Mouse (Mus musculus): ENCODE measurements around the gene Zfp503. TPM values are rescaled to one million over a fixed set of nuclear protein-coding genes. Genes with fewer than 3 reads are reported as not detected.
A peak's percentile ranks its signal among the peaks of the same experiment; 100 is the strongest.

Zfp503 gene
- polyA plus RNA-seq, 2 experiments = 15.3 to 45.1 TPM

GRCm38 (mm10) chr14:21982592-21983310 lies 6.7 kb downstream of the Zfp503 start:
- peaks cover 34% of the 10 kb centered on the region for H3K36me3 ChIP-seq (ENCODE audit: control insufficient read depth, insufficient read depth, low read length)
- H3K4me3 ChIP-seq (replicated peaks; ENCODE audit: low read length) = peak overlapping the region; percentile 47
- no peak for ATAC-seq (ENCODE audit: low FRiP score, low read depth)
- peak overlapping the region; percentile 84 for H3K27ac ChIP-seq (replicated peaks; ENCODE audit: low read depth, low read length)
- H3K9me3 ChIP-seq (ENCODE audit: control insufficient read depth, low read length) = no peaks in the 10 kb centered on the region
- TF ChIP-seq POLR2A (IDR thresholded peaks at IDR 0.05; ENCODE audit: borderline replicate concordance, extremely low read depth, insufficient read depth, insufficient read length) = no peak
- DNase-seq (ENCODE audit: low spot score) = no peak
- H3K4me2 ChIP-seq (replicated peaks; ENCODE audit: low read depth, low read length, severe bottlenecking) = peak overlapping the region; percentile 83
- WGBS = 4% methylated on average over 36 of the region's 38 CpGs
- H3K4me1 ChIP-seq (ENCODE audit: control insufficient read depth, insufficient read depth, low read length) = peaks cover 12% of the 10 kb centered on the region; the same call in 1 of the 2 replicates
- peaks cover 3% of the 10 kb centered on the region; the same call in 1 of the 2 replicates for H3K27me3 ChIP-seq (ENCODE audit: control insufficient read depth, insufficient read depth, low read length)
- peak overlapping the region; percentile 80 for H3K9ac ChIP-seq (ENCODE audit: low read depth, low read length, severe bottlenecking)

GRCm38 (mm10) chr14:21982096-21982591 lies 7.3 kb downstream of the Zfp503 start:
- peak overlapping the region; percentile 80 for H3K9ac ChIP-seq (ENCODE audit: low read depth, low read length, severe bottlenecking)
- H3K27me3 ChIP-seq (ENCODE audit: control insufficient read depth, insufficient read depth, low read length) = peaks cover 3% of the 10 kb centered on the region; the same call in 1 of the 2 replicates
- ATAC-seq (ENCODE audit: low FRiP score, low read depth) = no peak
- no peaks in the 10 kb centered on the region for H3K9me3 ChIP-seq (ENCODE audit: control insufficient read depth, low read length)
- H3K36me3 ChIP-seq (ENCODE audit: control insufficient read depth, insufficient read depth, low read length) = peaks cover 34% of the 10 kb centered on the region
- peaks cover 12% of the 10 kb centered on the region; the same call in 1 of the 2 replicates for H3K4me1 ChIP-seq (ENCODE audit: control insufficient read depth, insufficient read depth, low read length)
- H3K4me3 ChIP-seq (replicated peaks; ENCODE audit: low read length) = peak overlapping the region; percentile 47
- TF ChIP-seq POLR2A (IDR thresholded peaks at IDR 0.05; ENCODE audit: borderline replicate concordance, extremely low read depth, insufficient read depth, insufficient read length) = no peak
- no peak for DNase-seq (ENCODE audit: low spot score)
- peak overlapping the region; percentile 84 for H3K27ac ChIP-seq (replicated peaks; ENCODE audit: low read depth, low read length)
- 22% methylated on average over 14 of the region's 14 CpGs for WGBS
- H3K4me2 ChIP-seq (replicated peaks; ENCODE audit: low read depth, low read length, severe bottlenecking) = peak overlapping the region; percentile 83

DNA sequence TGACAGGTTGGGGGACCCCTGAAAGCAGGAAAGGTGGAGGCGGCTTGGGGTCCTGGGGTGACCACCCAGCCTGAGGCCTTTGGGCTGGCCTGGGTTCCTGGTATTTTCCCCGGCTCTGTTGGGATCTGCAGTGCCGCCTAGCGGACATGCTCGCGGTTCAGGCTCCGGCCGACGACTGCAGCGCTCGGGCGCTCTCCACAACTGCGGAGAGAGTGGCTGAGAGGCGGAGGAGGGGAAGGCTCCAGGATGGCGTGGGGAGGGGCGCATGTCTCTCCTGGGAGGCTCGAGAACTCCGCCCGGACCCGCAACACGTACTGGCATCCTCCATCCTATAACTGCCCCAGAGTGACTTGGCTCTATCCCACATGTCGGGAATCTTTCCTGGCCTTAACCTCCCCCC lies 7.9 kb downstream of the Zfp503 start:
- Histone ChIP-seq H3K36me3 (ENCODE audit: control insufficient read depth, insufficient read depth, low read length) (peaks cover 34% of the 10 kb centered on the region), H3K9me3 (ENCODE audit: control insufficient read depth, low read length) (no peaks in the 10 kb centered on the region), H3K27me3 (ENCODE audit: control insufficient read depth, insufficient read depth, low read length) (peaks cover 3% of the 10 kb centered on the region; the same call in 1 of the 2 replicates), H3K4me3 (replicated peaks; ENCODE audit: low read length) (peak overlapping the region; percentile 47), H3K9ac (ENCODE audit: low read depth, low read length, severe bottlenecking) (peak overlapping the region; percentile 80; the same call in 1 of the 2 replicates), H3K4me1 (ENCODE audit: control insufficient read depth, insufficient read depth, low read length) (peaks cover 12% of the 10 kb centered on the region; the same call in 1 of the 2 replicates), H3K27ac (replicated peaks; ENCODE audit: low read depth, low read length) (0 out of 2 replicates have a peak overlapping the region, but pooled peaks have one; percentile 27), H3K4me2 (replicated peaks; ENCODE audit: low read depth, low read length, severe bottlenecking) (peak overlapping the region; percentile 36; the same call in 1 of the 2 replicates)
- ATAC-seq (ENCODE audit: low FRiP score, low read depth) (peak; percentile 77), DNase-seq (ENCODE audit: low spot score) (peak; percentile 84)
- peak; percentile 59; the same call in 1 of the 2 replicates for TF ChIP-seq POLR2A (IDR thresholded peaks at IDR 0.05; ENCODE audit: borderline replicate concordance, extremely low read depth, insufficient read depth, insufficient read length)
- WGBS = 2% methylated on average over 22 of the region's 22 CpGs

- H3K4me1 ChIP-seq (ENCODE audit: control insufficient read depth, insufficient read depth, low read length) = no peaks in the 10 kb centered on the region
- ATAC-seq (ENCODE audit: low FRiP score, low read depth) (peak; percentile 37), DNase-seq (ENCODE audit: low spot score) (peak; percentile 71)
- H3K9ac ChIP-seq (ENCODE audit: low read depth, low read length, severe bottlenecking) = no peak overlapping the region
- H3K27ac ChIP-seq (replicated peaks; ENCODE audit: low read depth, low read length) = no peak overlapping the region
- 0 out of 2 replicates have a peak, but pooled peaks cover 4% of the 10 kb centered on the region for H3K27me3 ChIP-seq (ENCODE audit: control insufficient read depth, insufficient read depth, low read length)
- no peak for TF ChIP-seq POLR2A (IDR thresholded peaks at IDR 0.05; ENCODE audit: borderline replicate concordance, extremely low read depth, insufficient read depth, insufficient read length)
- H3K36me3 ChIP-seq (ENCODE audit: control insufficient read depth, insufficient read depth, low read length) = no peaks in the 10 kb centered on the region
- H3K9me3 ChIP-seq (ENCODE audit: control insufficient read depth, low read length) = no peaks in the 10 kb centered on the region
- no peak overlapping the region for H3K4me2 ChIP-seq (replicated peaks; ENCODE audit: low read depth, low read length, severe bottlenecking)
- H3K4me3 ChIP-seq (replicated peaks; ENCODE audit: low read length) = no peak overlapping the region
- WGBS = 14% methylated on average over 4 of the region's 4 CpGs
Observed at GRCm38 (mm10) chr14:21968978-21969377, 20.4 kb downstream of the Zfp503 start.

GRCm38 (mm10) chr14:21967375-21968010 lies 21.9 kb downstream of the Zfp503 start:
- no peak overlapping the region for H3K4me3 ChIP-seq (replicated peaks; ENCODE audit: low read length)
- 34% methylated on average over 12 of the region's 12 CpGs for WGBS
- TF ChIP-seq POLR2A (IDR thresholded peaks at IDR 0.05; ENCODE audit: borderline replicate concordance, extremely low read depth, insufficient read depth, insufficient read length) = no peak
- H3K9ac ChIP-seq (ENCODE audit: low read depth, low read length, severe bottlenecking) = no peak overlapping the region
- H3K36me3 ChIP-seq (ENCODE audit: control insufficient read depth, insufficient read depth, low read length) = no peaks in the 10 kb centered on the region
- ATAC-seq (ENCODE audit: low FRiP score, low read depth) = no peak
- 0 out of 2 replicates have a peak, but pooled peaks cover 4% of the 10 kb centered on the region for H3K27me3 ChIP-seq (ENCODE audit: control insufficient read depth, insufficient read depth, low read length)
- no peak overlapping the region for H3K27ac ChIP-seq (replicated peaks; ENCODE audit: low read depth, low read length)
- H3K4me2 ChIP-seq (replicated peaks; ENCODE audit: low read depth, low read length, severe bottlenecking) = no peak overlapping the region
- H3K4me1 ChIP-seq (ENCODE audit: control insufficient read depth, insufficient read depth, low read length) = no peaks in the 10 kb centered on the region
- DNase-seq (ENCODE audit: low spot score) = no peak
- no peaks in the 10 kb centered on the region for H3K9me3 ChIP-seq (ENCODE audit: control insufficient read depth, low read length)
